Mouse (Mus musculus) frontal cortex, postnatal 25 days (tissue): ENCODE data around the gene Map4.
A peak's percentile ranks its signal among the peaks of the same experiment; 100 is the strongest.
"Not testable (repeated sequence)": the region's sequence is repeated elsewhere in the genome, so short reads cannot be mapped to it uniquely, and the experiment has no call there.

ENCODE experiments used
- DNase-seq, 2 experiments: peaks; one replicate each; pipeline ENCODE4 v3.0.0; 2022; ENCODE audit warnings: low spot score in 2 of 2

The Map4 gene

DNA sequence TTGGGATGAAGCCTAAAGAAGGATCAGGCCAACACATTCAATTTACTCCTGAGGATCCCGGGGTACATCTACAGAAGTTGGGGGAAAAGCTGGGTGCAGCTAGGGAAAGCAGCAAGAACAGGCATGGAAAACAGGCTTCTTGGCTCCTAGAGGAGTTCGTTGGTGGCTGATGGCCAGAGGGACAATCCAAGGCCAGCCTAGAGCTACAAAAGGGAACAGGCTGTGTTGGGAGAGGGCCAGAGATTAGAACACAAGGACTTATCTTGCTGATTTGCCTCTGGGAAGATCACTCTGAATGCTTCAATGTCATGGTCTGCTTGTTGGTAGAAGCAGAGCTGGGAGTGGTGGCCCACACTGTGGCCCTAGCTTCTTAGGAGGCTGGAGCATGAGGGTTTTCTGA lies 13.3 kb upstream of the Map4 start:
- no peak for DNase-seq

DNA sequence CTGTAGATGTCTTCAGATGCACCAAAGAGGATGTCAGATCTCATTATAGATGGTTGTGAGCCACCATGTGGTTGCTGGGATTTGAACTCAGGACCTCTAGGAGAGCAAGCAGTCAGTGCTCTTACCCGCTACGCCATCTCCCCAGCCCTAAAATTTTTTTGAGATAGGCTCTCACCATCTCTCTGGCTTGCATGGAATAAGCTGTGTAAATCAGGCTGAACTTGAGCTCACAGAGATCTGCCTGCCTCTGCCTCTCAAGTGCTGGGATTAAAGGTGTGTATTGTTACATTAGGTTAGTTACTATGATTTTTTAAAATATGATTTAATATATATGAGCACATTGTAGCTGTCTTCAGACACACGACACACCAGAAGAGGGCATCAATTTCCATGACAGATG lies 2.1 kb upstream of the Map4 start:
- no peak for DNase-seq

DNA sequence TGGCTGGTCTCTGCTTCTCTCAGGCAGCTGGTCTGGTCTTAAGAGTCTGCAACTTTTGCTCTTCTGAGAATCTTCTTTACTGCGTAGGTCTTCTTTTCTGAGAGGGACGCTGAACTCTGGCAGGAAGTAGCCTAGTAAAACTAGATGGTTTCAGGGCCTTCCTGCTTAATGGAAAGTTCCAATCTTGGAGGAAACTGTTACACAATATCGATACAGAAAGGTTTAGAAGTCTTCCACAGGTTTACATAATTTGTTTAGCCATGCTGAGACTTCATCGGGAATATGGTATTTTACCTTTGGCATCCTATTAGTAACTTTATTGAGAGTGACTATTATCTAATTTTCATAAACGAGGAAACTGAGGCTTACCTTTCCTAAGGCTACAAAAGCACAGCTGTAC lies 1.2 kb upstream of the Map4 start:
- no peak for DNase-seq

DNA sequence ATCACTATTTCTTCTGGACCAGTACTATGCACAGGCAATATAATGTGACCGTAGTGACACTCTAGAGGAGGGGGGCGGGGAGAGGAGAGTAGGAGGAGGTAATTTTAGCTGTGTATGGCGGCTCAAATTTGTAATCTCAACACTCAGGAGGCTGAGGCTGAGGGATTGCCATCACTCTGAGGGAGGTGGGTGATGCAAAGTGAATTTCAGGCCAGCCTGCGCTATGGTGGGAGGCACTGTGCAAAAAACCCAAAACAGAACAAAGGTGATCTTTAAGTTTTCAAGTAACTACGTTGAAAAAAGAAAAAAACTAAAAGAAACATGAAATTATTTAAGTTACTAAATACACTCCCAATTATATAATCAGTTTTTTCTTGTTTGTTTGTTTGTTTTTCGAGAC lies 508 bp upstream of the Map4 start:
- no peak for DNase-seq

DNA sequence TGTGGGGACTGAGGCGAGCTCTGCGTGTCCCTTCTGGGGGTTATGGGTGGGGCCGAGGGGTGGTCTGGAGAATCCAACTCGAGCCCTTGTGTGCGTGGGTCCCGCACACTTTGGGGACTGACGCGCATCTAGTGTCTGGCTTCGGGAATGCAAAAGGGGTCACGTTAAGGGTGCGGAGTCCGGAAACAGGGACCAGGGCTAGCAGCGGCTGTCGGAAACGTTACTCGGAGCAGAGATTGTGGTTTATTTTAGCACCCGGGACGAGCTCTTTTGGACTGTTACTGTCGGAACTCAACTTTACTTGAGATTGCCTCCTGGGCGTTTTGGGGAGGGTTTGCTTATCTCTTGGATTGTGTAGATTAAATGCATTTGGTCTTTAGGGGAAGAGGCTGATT lies 1.1 kb downstream of the Map4 start:
- DNase-seq: peak; percentile 14

DNA sequence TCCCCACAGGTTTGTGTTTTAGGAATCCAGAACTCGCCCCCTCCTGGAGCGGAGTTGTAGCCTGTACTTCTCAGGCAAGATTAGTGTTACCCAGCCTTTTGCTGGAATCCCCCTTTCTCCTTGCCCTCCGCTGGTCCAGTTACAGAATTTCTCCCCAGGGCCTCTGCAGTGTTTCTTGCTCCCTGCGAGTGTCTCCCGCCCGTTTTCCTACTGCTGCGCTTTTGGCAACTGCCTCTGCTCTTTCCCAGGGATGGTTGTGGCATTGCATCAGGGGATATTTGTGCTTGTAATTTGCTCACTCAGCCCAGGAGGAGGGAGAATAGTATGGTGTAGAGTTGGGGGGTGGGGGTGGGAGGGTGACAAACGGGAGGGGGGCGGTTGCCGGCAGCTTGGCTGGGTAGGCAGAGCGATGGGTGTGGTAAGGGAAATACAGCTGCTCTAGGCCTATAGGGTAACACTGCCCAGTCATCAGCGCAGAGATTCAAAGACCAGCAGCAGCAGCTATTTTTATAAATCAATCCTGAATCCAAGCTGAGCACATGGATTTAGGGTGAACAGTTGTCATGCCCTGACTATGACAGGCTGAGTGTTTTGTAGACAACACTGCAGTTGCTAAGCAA lies 1.6 kb downstream of the Map4 start:
- peak; percentile 7 to 29 for DNase-seq

DNA sequence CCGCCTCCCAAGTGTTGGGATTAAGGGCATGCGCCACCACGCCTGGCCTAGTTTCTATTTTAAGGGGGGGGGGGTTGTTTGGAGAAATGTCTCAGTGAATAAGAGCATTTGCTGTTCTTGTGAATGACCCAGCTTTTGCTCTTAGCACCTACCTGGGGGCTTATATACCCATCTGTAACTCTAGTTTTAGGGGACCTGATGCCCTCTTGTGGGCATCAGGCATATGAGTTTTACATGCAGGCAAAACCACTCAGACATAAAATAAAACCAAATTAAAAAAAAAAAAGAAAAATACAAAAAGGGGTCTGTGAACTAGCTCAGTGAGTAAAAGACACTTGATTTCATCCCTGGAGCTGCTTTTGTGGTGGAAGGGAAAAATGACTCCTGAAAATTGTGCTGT lies 8.1 kb downstream of the Map4 start:
- DNase-seq: no peak

DNA sequence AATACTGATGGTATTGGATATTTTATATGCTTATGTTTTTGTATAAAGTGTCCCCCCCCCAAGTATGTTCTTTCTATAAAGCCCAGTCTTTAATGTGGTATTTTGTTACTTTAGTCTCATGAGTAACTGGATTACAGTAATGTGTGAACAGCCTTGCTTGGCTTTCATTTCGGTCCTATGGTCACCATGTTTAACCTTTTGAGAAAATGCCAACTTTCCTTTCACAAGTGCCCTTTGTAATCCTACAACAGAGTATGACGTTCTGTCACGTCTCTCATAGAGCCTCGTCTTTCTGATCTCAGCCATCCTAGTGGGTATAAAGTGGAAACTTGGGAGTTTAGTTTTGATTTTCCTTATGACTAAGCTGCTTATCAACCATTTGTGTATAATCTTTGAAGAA lies 11.5 kb downstream of the Map4 start:
- no peak for DNase-seq

DNA sequence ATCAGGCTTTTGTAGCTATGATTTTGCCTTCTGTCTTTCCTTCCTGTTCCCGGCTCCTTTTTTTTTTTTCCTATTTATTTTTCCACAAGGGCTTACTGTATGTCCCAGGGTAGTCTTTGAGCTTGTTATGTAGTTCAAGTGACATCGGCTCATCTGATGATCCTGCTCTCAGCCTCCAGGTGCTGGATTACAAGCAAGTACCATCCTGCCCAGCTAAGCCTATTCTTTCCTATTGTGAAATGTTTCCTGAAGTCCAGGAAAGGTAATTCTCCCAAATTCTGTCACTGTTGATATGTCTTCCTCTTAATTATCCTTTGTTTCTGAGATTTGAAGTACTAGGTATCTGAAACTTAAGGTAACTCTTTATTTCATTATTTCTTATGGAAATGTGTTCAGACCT lies 13.5 kb downstream of the Map4 start:
- DNase-seq: no peak

DNA sequence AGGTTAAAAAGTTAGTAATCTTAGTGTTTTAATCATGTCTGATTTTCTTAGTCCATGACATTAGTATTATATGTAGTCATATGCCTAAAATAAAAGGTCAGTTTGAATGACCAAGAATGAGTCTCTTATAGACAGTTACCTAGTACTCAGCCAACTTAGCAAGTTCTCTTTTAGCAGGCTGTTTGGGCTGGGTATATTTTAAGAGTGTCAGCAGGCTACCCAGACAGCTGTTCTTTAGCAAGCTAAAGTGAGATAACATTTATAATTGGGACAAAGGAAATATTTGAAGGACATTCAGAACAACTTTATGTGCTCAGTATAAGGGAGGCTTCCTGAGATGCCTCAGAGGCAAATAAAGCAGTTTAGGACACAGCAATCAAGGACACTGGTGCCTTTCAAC lies 17.3 kb downstream of the Map4 start:
- DNase-seq: no peak

DNA sequence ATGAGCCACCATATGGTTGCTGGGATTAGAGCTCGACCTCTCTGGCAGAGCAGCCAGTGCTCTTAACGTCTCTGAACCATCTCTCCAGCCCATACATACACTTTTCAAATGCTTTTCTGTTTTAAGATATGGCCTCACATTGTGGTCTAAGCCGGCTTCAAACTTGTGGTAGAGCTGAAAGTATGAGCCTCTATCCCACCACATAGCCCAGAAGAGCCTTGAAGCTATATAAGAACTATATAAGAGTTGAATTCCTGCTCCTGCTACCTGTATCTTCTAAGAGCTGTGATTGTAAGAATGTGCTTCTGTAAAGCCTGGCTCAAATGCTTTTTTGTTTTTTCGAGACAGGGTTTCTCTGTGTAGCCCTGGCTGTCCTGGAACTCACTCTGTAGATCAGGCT lies 18.5 kb downstream of the Map4 start:
- no peak for DNase-seq

DNA sequence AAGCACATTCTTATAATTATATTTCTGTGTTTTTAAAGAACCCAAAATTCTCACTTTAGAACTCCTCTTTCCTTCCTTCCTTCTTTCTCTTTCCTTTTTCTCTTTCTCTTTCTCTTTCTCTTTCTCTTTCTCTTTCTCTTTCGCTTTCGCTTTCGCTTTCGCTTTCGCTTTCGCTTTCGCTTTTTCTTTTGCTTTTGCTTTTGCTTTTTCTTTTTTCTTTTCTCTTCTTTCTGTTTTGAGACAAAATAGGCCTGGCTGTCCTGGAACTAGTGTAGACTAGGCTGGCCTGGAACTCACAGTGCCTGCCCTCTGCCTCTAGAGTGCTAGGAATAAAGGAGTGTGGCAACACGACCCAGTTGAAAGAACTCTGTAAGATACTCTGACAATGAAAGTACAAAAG lies 22.3 kb downstream of the Map4 start:
- DNase-seq: no peak

DNA sequence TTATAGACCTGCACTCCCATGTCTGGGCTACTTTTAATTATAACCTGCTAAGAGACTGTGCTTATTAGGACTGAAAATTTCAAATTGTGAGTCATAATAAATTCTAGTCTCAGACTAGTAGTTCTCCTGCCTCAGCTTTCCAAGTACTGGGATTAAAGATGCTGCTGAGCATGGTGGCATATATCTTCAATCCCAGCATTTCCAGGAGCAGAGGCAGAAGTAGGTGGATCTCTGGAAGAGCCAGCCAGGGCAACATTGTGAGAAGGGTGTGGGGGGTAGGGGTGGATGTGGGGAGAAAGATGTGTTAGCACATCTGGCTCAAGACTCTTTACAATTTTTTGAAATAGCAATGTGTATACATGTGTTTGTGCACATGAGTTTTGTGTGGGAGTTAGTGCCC lies 23.4 kb downstream of the Map4 start:
- no peak for DNase-seq

DNA sequence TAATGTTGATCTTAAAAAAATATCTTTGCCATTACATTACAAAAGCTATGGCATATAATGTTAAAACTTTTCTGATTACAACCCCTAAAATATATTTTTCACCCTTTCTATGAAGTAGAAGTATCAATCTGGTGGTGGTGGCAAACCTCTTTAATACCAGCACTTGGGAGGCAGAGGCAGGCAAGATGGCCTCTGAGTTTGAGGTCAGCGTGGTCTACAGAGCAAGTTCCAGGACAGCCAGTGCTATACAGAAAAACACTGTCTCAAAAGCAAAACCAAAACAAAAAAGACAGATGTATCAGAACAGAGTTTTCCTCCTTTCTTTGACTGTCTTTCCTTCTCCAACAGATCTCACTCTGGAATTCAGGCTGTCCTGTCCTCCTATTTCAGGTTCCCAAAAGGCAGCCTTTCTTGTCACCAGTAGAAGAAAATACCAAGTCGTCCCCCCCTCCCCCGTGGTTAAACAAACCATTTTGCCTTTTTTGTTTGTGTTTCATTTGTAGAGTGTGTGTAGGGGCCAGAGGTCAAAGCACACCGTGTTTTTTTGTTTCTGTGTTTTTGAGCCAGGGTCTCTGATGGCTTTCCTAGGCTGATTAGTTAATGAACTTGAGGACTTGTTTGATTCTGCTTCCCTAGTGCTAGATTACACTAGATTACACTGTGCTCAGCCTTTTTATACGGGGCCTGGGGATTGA lies 28.3 kb downstream of the Map4 start:
- no peak for DNase-seq

DNA sequence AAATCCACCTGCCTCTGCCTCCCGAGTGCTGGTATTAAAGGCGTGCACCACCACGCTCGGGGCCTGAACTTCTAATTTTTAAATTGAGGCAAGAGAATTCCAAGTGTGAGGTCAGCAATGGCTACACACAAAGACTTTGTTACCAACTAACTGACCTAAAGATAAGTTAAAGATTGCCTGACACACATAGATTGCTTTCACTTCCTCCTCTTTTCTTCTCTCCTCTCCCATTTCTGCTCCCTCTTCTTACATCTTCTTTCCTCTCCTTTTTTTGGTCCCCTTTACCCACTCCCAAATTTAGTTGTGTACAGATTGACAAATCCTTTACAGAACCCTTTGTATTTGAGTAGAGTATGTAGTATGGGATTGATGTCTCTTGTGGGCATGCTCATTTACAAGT lies 29.3 kb downstream of the Map4 start:
- no peak for DNase-seq

DNA sequence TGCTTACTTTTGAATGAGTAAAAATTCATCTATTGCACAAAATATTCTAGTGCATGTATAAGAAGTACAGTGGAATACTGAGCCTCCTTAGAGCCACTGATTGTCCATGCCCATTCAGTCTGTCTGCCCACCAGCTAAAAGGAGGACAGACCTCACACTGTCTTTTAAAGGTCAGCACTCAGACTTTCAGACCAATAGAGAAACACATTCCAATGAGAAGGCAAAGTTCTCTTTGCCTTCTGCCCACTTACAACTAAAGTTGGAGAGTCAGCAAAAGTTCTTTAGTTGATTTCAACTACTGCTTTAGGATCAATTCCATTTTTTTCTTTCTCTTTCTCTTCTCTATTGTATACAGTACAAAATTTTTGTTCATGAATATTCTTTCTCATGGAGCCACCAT lies 33.5 kb downstream of the Map4 start:
- no peak for DNase-seq

DNA sequence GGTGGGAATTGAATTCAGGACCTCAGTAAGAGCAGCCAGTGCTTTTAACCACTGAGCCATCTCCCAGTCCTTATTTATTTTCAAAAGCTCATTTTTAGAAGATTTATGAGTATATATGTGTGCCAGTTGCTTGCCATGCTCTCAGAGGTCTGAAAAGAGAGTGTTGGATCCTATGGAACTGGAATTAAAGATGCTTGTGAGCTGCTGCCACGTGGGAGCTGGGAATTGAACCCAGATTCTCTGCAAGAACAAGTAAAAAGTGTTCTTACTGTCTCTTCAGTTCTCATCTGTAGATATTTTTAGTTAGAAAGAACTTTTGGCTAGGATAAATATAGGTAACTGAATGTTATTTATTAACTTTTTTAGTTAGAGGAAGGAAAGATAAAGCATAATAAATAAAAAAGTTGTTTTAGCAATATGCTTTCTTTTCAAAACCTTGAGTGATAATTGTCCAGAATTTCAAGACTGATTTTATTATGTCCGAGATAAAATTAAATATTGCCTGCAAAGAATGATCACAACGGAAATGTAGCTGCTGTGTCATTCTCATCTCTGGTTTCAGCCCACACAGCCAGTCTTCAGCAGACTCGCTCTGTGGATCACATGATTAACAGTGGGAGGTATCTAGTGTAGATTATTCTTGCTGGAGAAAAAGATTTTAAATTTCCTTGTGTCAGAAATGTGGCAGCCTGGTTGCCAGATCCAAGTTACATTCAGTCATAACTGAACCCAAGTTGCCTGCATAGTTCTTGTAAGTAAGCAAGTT lies 37.3 kb downstream of the Map4 start:
- no peak for DNase-seq

DNA sequence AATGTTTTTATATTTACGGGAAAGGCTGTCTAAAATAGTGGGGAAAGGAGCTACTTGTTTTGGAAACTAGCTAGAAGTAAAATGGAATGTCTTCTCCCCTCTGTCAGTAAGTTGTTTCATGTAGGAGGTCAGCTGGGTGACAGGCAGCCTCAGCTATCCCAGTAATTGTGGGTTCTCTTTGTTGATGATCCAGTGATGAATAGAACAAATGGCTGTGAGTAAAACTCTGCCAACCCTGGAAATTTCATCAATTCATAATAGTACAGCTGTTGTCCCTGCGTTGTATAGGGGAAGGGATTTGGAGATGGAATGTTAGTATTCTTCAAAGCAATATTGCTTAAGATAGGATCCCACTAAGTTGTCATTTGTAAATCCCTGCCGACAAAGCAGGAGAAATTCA lies 37.9 kb downstream of the Map4 start:
- DNase-seq: no peak

DNA sequence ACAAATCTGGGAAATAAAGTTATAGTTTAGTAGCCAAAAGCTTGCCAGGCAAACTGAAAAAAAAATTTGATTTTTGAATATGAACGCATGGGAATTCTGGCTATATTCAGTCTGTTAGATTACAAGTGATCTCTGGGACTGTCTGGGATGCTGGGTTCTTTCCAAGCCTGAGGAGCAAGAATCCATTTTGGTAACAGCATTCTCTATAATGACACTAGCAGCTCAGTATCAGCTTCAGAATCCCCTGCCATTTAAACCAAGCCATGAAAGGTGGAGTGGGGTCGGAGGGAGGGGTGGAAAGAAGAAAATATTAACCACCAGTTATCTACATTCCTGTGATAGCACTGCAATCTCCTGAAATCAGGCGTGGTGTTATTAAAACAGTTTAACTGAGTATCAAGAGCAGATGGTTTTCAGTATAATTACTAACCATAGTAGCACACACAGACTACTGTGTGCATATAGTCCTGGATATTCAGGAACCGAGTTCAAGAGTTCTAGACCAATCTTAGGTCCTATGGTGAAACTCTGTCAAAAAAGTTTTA lies 38.6 kb downstream of the Map4 start:
- DNase-seq: no peak

DNA sequence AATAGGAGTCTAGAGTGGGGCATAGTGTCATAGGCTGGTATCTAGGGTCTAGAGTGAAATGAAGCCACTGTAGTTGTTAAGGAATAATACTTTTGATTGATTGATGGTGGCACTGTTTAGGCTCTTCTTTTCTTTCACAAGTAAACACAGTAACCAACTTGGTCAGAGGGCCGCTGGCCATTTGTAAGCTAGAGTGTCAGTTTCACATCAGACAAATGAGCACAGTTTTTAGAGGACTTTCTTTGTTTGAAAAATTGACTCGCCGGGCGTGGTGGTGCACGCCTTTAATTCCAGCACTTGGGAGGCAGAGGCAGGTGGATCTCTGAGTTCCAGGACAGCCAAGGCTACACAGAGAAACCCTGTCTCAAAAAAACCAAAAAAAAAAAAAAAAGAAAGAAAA lies 40.5 kb downstream of the Map4 start:
- DNase-seq: not testable (repeated sequence)

DNA sequence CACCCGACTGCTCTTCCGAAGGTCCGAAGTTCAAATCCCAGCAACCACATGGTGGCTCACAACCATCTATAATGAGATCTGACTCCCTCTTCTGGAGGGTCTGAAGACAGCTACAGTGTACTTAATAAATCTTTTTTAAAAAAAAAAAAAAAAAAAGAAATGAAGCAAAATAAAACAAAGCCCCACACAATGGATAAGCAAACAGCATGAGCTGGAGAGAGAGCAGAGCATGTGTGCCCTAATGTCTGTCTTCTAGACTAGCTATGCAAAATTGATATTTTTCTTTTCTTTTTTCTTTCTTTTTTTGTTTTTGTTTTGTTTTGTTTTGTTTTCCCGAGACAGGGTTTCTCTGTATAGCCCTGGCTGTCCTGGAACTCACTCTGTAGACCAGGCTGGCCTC lies 49.0 kb downstream of the Map4 start:
- not testable (repeated sequence) for DNase-seq

DNA sequence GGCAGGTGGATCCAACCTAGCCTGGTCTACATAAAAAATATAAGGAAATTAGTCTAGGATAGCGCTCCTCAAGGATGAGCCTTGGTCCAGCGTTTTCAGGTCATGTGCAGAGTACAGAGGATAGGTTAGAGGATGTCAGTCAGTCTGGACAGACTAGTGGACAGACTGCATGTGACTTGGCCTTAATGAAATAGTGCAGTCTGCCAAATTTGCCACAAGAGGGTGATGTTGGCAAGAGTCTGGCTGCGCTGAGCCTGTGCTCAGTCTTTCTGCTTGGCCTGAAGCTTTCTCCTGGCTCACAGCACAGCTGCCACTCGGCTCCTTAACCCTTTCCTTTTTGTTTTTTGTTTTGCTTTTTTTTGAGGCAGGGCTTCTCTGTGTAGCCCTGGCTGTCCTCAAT lies 54.2 kb downstream of the Map4 start:
- peak; percentile 43 to 65 for DNase-seq

DNA sequence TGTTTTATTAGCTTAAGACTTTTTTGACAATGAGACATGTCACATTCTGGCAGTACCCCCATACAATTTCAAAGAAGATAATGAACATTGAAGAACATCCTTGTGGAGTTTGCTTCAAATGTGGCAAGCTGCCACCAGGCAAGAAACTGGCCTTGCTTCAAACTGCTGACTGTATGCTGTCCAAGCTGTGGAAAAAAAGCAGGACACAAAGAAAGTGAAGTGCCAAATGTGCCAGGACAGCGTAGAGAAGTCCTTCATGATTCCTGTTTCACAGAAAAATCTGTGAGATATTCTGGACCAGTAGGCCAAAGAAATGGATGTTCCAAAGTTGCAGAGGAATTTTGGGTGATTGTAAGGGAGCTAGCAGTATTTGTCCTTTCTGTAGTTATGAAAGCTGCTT lies 57.8 kb downstream of the Map4 start:
- DNase-seq: no peak
